Mouse (Mus musculus) forebrain, embryonic 16.5 days (tissue): Measurements from ENCODE around the gene Gm28308. TPM values are rescaled to one million over a fixed set of nuclear protein-coding genes. Genes with fewer than 3 reads are reported as not detected.

Source experiments
- ATAC-seq: fragments of 200-750 bp; cut with Nextera tagmentation; 2 replicates; pipeline ENCODE4 v1.8.0; 2017; ENCODE audit warnings: mild to moderate bottlenecking, moderate library complexity
- H3K27ac ChIP-seq: fragments of 300-500 bp; sonication (generic); 2 replicates; pipeline ENCODE4 v1.5.1; 2014; ENCODE audit warnings: low read length, control low read depth
- H3K27me3 ChIP-seq: fragments of 300-500 bp; sonication (generic); replicated peaks from 2 replicates; pipeline ENCODE4 v1.6.1; 2014; ENCODE audit warnings: low read length; ENCODE audit not compliant: control insufficient read depth, insufficient read depth
- H3K36me3 ChIP-seq: fragments of 300-500 bp; sonication (generic); 2 replicates; pipeline ENCODE4 v1.6.1; 2014; ENCODE audit not compliant: control insufficient read depth, insufficient read depth
- H3K4me1 ChIP-seq: fragments of 300-500 bp; sonication (generic); replicated peaks from 2 replicates; pipeline ENCODE4 v1.6.1; 2014; ENCODE audit warnings: low read length; ENCODE audit not compliant: control insufficient read depth, insufficient read depth
- H3K4me2 ChIP-seq: fragments of 300-500 bp; sonication (generic); 2 replicates; pipeline ENCODE4 v1.6.1; 2014; ENCODE audit warnings: mild to moderate bottlenecking, low read length, control low read depth
- H3K4me3 ChIP-seq: fragments of 300-500 bp; sonication (generic); replicated peaks from 2 replicates; pipeline ENCODE4 v1.5.1; 2014; ENCODE audit warnings: mild to moderate bottlenecking, low read length, control low read depth
- H3K9ac ChIP-seq: fragments of 300-500 bp; sonication (generic); replicated peaks from 2 replicates; pipeline ENCODE4 v1.6.1; 2014; ENCODE audit warnings: low read depth, low read length, control low read depth
- H3K9me3 ChIP-seq: fragments of 300-500 bp; sonication (generic); 2 replicates; pipeline ENCODE4 v1.6.1; 2016; ENCODE audit warnings: low read length; ENCODE audit not compliant: control insufficient read depth
- WGBS: fragments of 180-500 bp; shearing (Covaris S2); extraction: QIAGEN DNeasy Blood & Tissue Kit; methylation state at CpG from one replicate; pipeline ENCODE4 v1.1.7; 2014; 5-methylcytosine and 5-hydroxymethylcytosine counted together
- polyA plus RNA-seq: library from polyadenylated mRNA; unstranded; fragments of >200 nt; fragmentation: Nextera tagmentation; extraction: Ambion mirVana; gene quantifications from 2 replicates; pipeline ENCODE4 v1.2.1, GENCODE M21; 2015

Gene Gm28308
- polyA plus RNA-seq, 1 experiment from 2014 or later, result not detected

- 1% methylated on average over 69 of the region's 70 CpGs for WGBS
- Histone ChIP-seq H3K36me3 (no peaks in the 10 kb centered on the region), H3K4me2 (no peak overlapping the region), H3K9me3 (no peaks in the 10 kb centered on the region), H3K27ac (no peak overlapping the region), H3K4me1 (no peaks in the 10 kb centered on the region; the same call in 1 of the 2 replicates), H3K4me3 (no peak overlapping the region), H3K9ac (no peak overlapping the region), H3K27me3 (peaks cover 88% of the 10 kb centered on the region)
- no peak for ATAC-seq
Observed at GRCm38 (mm10) chr6:52233546-52234427, 20.6 kb upstream of the Gm28308 start.

- H3K9ac ChIP-seq, result no peak overlapping the region
- H3K9me3 ChIP-seq, result no peaks in the 10 kb centered on the region
- ATAC-seq, result no peak
- H3K27ac ChIP-seq, result no peak overlapping the region
- no peaks in the 10 kb centered on the region; the same call in 1 of the 2 replicates for H3K4me1 ChIP-seq
- H3K27me3 ChIP-seq, result peaks cover 90% of the 10 kb centered on the region
- no peaks in the 10 kb centered on the region for H3K36me3 ChIP-seq
- WGBS, result 2% methylated on average over 23 of the region's 23 CpGs
- no peak overlapping the region for H3K4me2 ChIP-seq
- H3K4me3 ChIP-seq, result no peak overlapping the region
Observed at GRCm38 (mm10) chr6:52232984-52233545, 19.9 kb upstream of the Gm28308 start.

- Histone ChIP-seq H3K9me3 (no peaks in the 10 kb centered on the region), H3K4me3 (no peak overlapping the region), H3K36me3 (no peaks in the 10 kb centered on the region), H3K9ac (no peak overlapping the region), H3K27ac (no peak overlapping the region), H3K4me2 (no peak overlapping the region), H3K4me1 (no peaks in the 10 kb centered on the region; the same call in 1 of the 2 replicates), H3K27me3 (peaks cover 90% of the 10 kb centered on the region)
- 1% methylated on average over 18 of the region's 18 CpGs for WGBS
- ATAC-seq, result no peak
Observed at GRCm38 (mm10) chr6:52232568-52232965, 19.4 kb upstream of the Gm28308 start.

GRCm38 (mm10) chr6:52231885-52232567 is 18.9 kb upstream of the Gm28308 start:
- no peak overlapping the region for H3K9ac ChIP-seq
- no peaks in the 10 kb centered on the region; the same call in 1 of the 2 replicates for H3K4me1 ChIP-seq
- peaks cover 90% of the 10 kb centered on the region for H3K27me3 ChIP-seq
- H3K27ac ChIP-seq, result no peak overlapping the region
- H3K36me3 ChIP-seq, result no peaks in the 10 kb centered on the region
- WGBS, result 0% methylated on average over 18 of the region's 18 CpGs
- no peak for ATAC-seq
- no peak overlapping the region for H3K4me2 ChIP-seq
- no peaks in the 10 kb centered on the region for H3K9me3 ChIP-seq
- no peak overlapping the region for H3K4me3 ChIP-seq

GRCm38 (mm10) chr6:52230516-52231165 is 17.5 kb upstream of the Gm28308 start, which contains the start of gene Hoxa9:
TSS of gene Hoxa9 (minus strand) at chr6:52231089.
- no peak within 1 kb of the TSS for H3K27ac ChIP-seq
- H3K27me3 ChIP-seq, result peaks cover 90% of the 10 kb centered on the region
- H3K36me3 ChIP-seq, result no peaks in the 10 kb centered on the region
- no peak within 1 kb of the TSS for H3K4me3 ChIP-seq
- no peak within 1 kb of the TSS for H3K4me2 ChIP-seq
- H3K9ac ChIP-seq, result no peak within 1 kb of the TSS
- 2% methylated on average over 22 of the region's 36 CpGs for WGBS
- H3K4me1 ChIP-seq, result no peaks in the 10 kb centered on the region; the same call in 1 of the 2 replicates
- H3K9me3 ChIP-seq, result no peaks in the 10 kb centered on the region
- ATAC-seq, result no peak

- Histone ChIP-seq H3K4me1 (no peaks in the 10 kb centered on the region; the same call in 1 of the 2 replicates), H3K9ac (no peak overlapping the region), H3K9me3 (no peaks in the 10 kb centered on the region), H3K36me3 (no peaks in the 10 kb centered on the region), H3K4me2 (no peak overlapping the region), H3K27me3 (peaks cover 90% of the 10 kb centered on the region), H3K27ac (no peak overlapping the region), H3K4me3 (no peak overlapping the region)
- WGBS, result 2% methylated on average over 44 of the region's 44 CpGs
- ATAC-seq, result no peak
Observed at GRCm38 (mm10) chr6:52229558-52230416, 16.6 kb upstream of the Gm28308 start.

GRCm38 (mm10) chr6:52228475-52229465 is 15.6 kb upstream of the Gm28308 start:
- Histone ChIP-seq H3K4me3 (no peak overlapping the region), H3K27ac (no peak overlapping the region), H3K9ac (no peak overlapping the region), H3K27me3 (peaks cover 88% of the 10 kb centered on the region), H3K9me3 (no peaks in the 10 kb centered on the region), H3K36me3 (no peaks in the 10 kb centered on the region), H3K4me2 (no peak overlapping the region), H3K4me1 (no peaks in the 10 kb centered on the region)
- WGBS, result 1% methylated on average over 38 of the region's 38 CpGs
- ATAC-seq, result no peak
